Mouse (Mus musculus) myocyte (in vitro differentiated cells): ENCODE measurements around the gene Yipf2. TPM values are rescaled to one million over a fixed set of nuclear protein-coding genes. Genes with fewer than 3 reads are reported as not detected.

Experiments used
- H3K27me3 ChIP-seq: one replicate; pipeline ENCODE4 v1.6.1; 2011; ENCODE audit not compliant: control insufficient read depth, insufficient read depth, insufficient read length
- H3K36me3 ChIP-seq: one replicate; pipeline ENCODE4 v1.6.1; 2011; ENCODE audit not compliant: control insufficient read depth, insufficient read depth
- H3K4me2 ChIP-seq: one replicate; pipeline ENCODE4 v1.6.1; 2011; ENCODE audit warnings: low read depth, control low read depth
- H3K4me3 ChIP-seq: one replicate; pipeline ENCODE4 v1.5.1; 2011; ENCODE audit warnings: mild to moderate bottlenecking, control low read depth, moderate library complexity
- H3K79me2 ChIP-seq: one replicate; pipeline ENCODE4 v1.6.1; 2011; ENCODE audit not compliant: control insufficient read depth, insufficient read depth
- H3ac ChIP-seq: one replicate; pipeline ENCODE4 v1.6.1; 2011; ENCODE audit not compliant: control insufficient read depth, insufficient read length
- CEBPB ChIP-seq: IDR thresholded peaks from 2 replicates; pipeline ENCODE4 v1.6.1; 2011; ENCODE audit warnings: mild to moderate bottlenecking, moderate library complexity; ENCODE audit not compliant: poor library complexity, insufficient read depth, severe bottlenecking
- E2F4 ChIP-seq: IDR thresholded peaks from one replicate; pipeline ENCODE4 v1.6.1; 2011; ENCODE audit warnings: mild to moderate bottlenecking, control low read depth, moderate library complexity; ENCODE audit not compliant: insufficient read depth
- MAX ChIP-seq: IDR thresholded peaks from one replicate; pipeline ENCODE4 v1.6.1; 2011; ENCODE audit warnings: low read depth, mild to moderate bottlenecking, control low read depth
- MYOD1 ChIP-seq, 3 experiments: IDR thresholded peaks; one replicate each; pipeline ENCODE4 v1.6.1; 2011; ENCODE audit warnings: control low read depth in 2 of 3, low read depth in 2 of 3, mild to moderate bottlenecking in 2 of 3, moderate library complexity in 1 of 3; ENCODE audit not compliant: insufficient read length in 2 of 3, control insufficient read depth in 1 of 3
- MYOG ChIP-seq, 3 experiments: IDR thresholded peaks; one replicate each; pipeline ENCODE4 v1.6.1; 2011; ENCODE audit warnings: control low read depth in 2 of 3, low read depth in 2 of 3, mild to moderate bottlenecking in 2 of 3; ENCODE audit not compliant: insufficient read length in 2 of 3, control insufficient read depth in 1 of 3, insufficient read depth in 1 of 3
- POLR2A ChIP-seq: IDR thresholded peaks from one replicate; pipeline ENCODE4 v1.6.1; 2011; ENCODE audit warnings: low read depth, mild to moderate bottlenecking, control low read depth, moderate library complexity; ENCODE audit not compliant: insufficient read length
- POLR2AphosphoS2 ChIP-seq: IDR thresholded peaks from one replicate; pipeline ENCODE4 v1.6.1; 2011; ENCODE audit warnings: low read depth, control low read depth; ENCODE audit not compliant: insufficient read length
- REST ChIP-seq: IDR thresholded peaks from one replicate; pipeline ENCODE4 v1.6.1; 2011; ENCODE audit warnings: mild to moderate bottlenecking, control low read depth, moderate library complexity; ENCODE audit not compliant: insufficient read depth, insufficient read length
- SRF ChIP-seq: IDR thresholded peaks from one replicate; pipeline ENCODE4 v1.6.1; 2011; ENCODE audit warnings: low read depth; ENCODE audit not compliant: control insufficient read depth, insufficient read length
- TCF12 ChIP-seq: IDR thresholded peaks from one replicate; pipeline ENCODE4 v1.6.1; 2011; ENCODE audit warnings: mild to moderate bottlenecking, control low read depth; ENCODE audit not compliant: poor library complexity, insufficient read depth, severe bottlenecking
- TCF3 ChIP-seq: IDR thresholded peaks from one replicate; pipeline ENCODE4 v1.6.1; 2011; ENCODE audit warnings: low read depth, control low read depth; ENCODE audit not compliant: insufficient read length
- USF1 ChIP-seq: IDR thresholded peaks from one replicate; pipeline ENCODE4 v1.6.1; 2011; ENCODE audit warnings: low read depth, mild to moderate bottlenecking, control low read depth, moderate library complexity
- polyA plus RNA-seq: library from polyadenylated mRNA; unstranded; fragments of >200 nt; fragmentation: generic; extraction: Trizol; gene quantifications from one replicate; pipeline ENCODE4 v1.2.1, GENCODE M21; 2012; ENCODE audit warnings: missing spikeins

Gene Yipf2
- polyA plus RNA-seq, 1 experiment, result 13.2 TPM

DNA sequence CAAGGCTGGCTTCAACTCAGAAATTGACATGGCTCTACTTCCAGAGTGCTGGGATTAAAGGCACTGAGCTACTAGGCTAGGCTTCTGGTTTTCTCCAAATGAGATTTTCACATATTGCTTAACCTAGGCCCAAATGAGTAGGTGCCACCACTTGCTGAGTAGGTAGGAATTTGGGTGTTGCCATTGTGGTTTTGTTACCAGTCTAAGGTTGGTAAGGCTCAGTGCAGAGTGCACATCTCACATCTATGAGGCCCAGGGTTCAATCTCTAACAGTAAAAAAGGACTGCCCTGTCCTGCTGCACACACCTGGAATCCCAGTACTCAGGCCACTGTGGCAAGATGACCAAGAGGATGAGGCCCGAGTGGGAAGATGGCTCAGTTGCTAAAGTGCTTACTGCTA is 7.2 kb downstream of the Yipf2 start:
- Histone ChIP-seq H3K36me3 (peaks cover 40% of the 10 kb centered on the region), H3K4me3 (no peak overlapping the region), H3K4me2 (no peak overlapping the region)

DNA sequence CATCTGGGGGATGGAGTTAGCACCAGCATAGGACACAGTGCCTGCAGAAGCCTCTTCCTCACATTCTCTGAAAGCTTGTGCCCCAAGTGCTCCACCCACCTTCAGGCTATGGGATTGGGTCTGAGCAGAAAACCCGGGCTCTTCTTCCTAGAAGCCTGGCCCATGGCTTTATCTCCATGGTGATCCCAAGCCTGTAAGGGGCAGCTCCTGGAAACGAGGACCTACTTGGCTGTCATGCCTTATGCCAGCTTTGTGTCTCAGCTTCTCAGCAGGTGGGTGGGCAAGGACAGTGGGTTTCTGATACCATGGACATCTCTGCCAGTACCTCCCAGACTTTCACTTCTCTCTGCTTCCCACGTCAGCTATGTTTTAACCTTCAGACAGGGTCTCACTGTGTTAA is 14.4 kb downstream of the Yipf2 start:
- Histone ChIP-seq H3K4me3 (no peak overlapping the region), H3ac (no peak overlapping the region), H3K36me3 (peaks cover 19% of the 10 kb centered on the region), H3K79me2 (no peaks in the 10 kb centered on the region), H3K27me3 (no peaks in the 10 kb centered on the region), H3K4me2 (no peak overlapping the region)
- TF ChIP-seq MYOG (IDR thresholded peaks at IDR 0.05; ENCODE audit: control insufficient read depth in 1 of 3, insufficient read depth in 1 of 3, insufficient read length in 2 of 3, low read depth in 2 of 3) (no peak), REST (no peak), TCF12 (no peak), POLR2AphosphoS2 (no peak), CEBPB (no peak), POLR2A (no peak), MYOD1 (IDR thresholded peaks at IDR 0.05; ENCODE audit: control insufficient read depth in 1 of 3, insufficient read length in 2 of 3, low read depth in 2 of 3) (no peak)

More for the DNA sequence above, 7.2 kb downstream of the Yipf2 start:
- TF ChIP-seq REST (no peak), SRF (no peak), MYOD1 (IDR thresholded peaks at IDR 0.05; ENCODE audit: control insufficient read depth in 1 of 3, insufficient read length in 2 of 3, low read depth in 2 of 3) (no peak), CEBPB (no peak), MAX (no peak), MYOG (IDR thresholded peaks at IDR 0.05; ENCODE audit: control insufficient read depth in 1 of 3, insufficient read depth in 1 of 3, insufficient read length in 2 of 3, low read depth in 2 of 3) (no peak), POLR2AphosphoS2 (no peak), E2F4 (no peak), TCF12 (no peak), USF1 (no peak), POLR2A (no peak), TCF3 (no peak)
- Histone ChIP-seq H3ac (no peak overlapping the region), H3K79me2 (no peaks in the 10 kb centered on the region), H3K27me3 (no peaks in the 10 kb centered on the region)

- Histone ChIP-seq H3K36me3 (peaks cover 18% of the 10 kb centered on the region), H3ac (no peak overlapping the region), H3K4me3 (no peak overlapping the region), H3K4me2 (no peak overlapping the region), H3K79me2 (no peaks in the 10 kb centered on the region), H3K27me3 (no peaks in the 10 kb centered on the region)
- TF ChIP-seq MYOD1 (IDR thresholded peaks at IDR 0.05; ENCODE audit: control insufficient read depth in 1 of 3, insufficient read length in 2 of 3, low read depth in 2 of 3), result no peak
- no peak for TF ChIP-seq REST
- no peak for TF ChIP-seq POLR2A
- no peak for TF ChIP-seq CEBPB
- no peak for TF ChIP-seq POLR2AphosphoS2
- no peak for TF ChIP-seq MYOG (IDR thresholded peaks at IDR 0.05; ENCODE audit: control insufficient read depth in 1 of 3, insufficient read depth in 1 of 3, insufficient read length in 2 of 3, low read depth in 2 of 3)
Observed at GRCm38 (mm10) chr9:21576286-21576685, 16.3 kb downstream of the Yipf2 start.

- H3K27me3 ChIP-seq, result no peaks in the 10 kb centered on the region
- TF ChIP-seq TCF3, result no peak
- no peak for TF ChIP-seq SRF
- no peak for TF ChIP-seq REST
- TF ChIP-seq MAX, result no peak
- TF ChIP-seq CEBPB, result no peak
- no peak for TF ChIP-seq TCF12
- no peak overlapping the region for H3K4me3 ChIP-seq
- no peak overlapping the region for H3K4me2 ChIP-seq
- H3K36me3 ChIP-seq, result peaks cover 22% of the 10 kb centered on the region
- no peak overlapping the region for H3ac ChIP-seq
- no peaks in the 10 kb centered on the region for H3K79me2 ChIP-seq
Observed at GRCm38 (mm10) chr9:21575253-21575652, 17.4 kb downstream of the Yipf2 start.

- TF ChIP-seq USF1 (no peak), CEBPB (no peak), E2F4 (no peak), POLR2A (no peak), MYOG (IDR thresholded peaks at IDR 0.05; ENCODE audit: control insufficient read depth in 1 of 3, insufficient read depth in 1 of 3, insufficient read length in 2 of 3, low read depth in 2 of 3) (no peak), POLR2AphosphoS2 (no peak), TCF3 (no peak), MYOD1 (IDR thresholded peaks at IDR 0.05; ENCODE audit: control insufficient read depth in 1 of 3, insufficient read length in 2 of 3, low read depth in 2 of 3) (no peak), MAX (no peak), SRF (no peak), TCF12 (no peak), REST (no peak)
- H3K4me3 ChIP-seq, result no peak overlapping the region
- H3K27me3 ChIP-seq, result no peaks in the 10 kb centered on the region
- H3K4me2 ChIP-seq, result no peak overlapping the region
- no peak overlapping the region for H3ac ChIP-seq
- H3K36me3 ChIP-seq, result peaks cover 18% of the 10 kb centered on the region
- H3K79me2 ChIP-seq, result no peaks in the 10 kb centered on the region
Observed at GRCm38 (mm10) chr9:21574012-21574801, 18.4 kb downstream of the Yipf2 start.
